Mouse (Mus musculus): Measurements from ENCODE around the gene Fgd6. TPM values are rescaled to one million over a fixed set of nuclear protein-coding genes. Genes with fewer than 3 reads are reported as not detected.

Gene Fgd6
- polyA plus RNA-seq, 1 experiment from 2014 or later = 3.6 TPM

DNA sequence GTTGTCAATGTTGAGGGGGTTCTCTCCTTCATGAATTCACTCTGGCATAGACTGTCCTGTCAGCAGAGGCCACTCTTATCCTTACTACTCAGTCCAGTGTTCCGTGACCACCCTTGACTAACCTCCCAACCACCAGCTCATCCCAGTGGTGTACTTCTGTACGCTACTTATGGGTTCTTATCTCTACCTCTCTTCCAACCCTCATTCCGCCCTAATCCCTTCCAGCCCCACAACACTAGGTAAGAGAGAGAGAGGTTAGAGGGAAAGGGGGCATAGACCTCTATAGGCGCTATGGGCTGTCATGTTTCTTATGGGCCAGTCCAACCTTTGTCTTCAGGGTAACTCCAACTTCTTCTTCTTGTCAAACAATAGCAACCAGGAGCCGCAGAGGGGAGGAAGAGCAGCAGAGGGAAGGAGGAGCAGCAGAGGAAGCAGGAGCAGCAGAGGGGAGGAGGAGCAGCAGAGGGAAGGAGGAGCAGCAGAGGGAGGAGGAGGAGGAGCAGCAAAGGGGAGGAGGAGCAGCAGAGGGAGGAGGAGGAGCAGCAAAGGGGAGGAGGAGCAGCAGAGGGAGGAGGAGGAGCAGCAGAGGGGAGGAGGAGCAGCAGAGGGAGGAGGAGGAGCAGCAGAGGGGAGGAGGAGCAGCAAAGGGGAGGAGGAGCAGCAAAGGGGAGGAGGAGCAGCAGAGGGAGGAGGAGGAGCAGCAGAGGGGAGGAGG, 125.4 kb downstream of the Fgd6 start:
- Histone ChIP-seq H3K4me3 (no peak overlapping the region), H3K4me1 (no peaks in the 10 kb centered on the region), H3K27me3 (ENCODE audit: poor library complexity, severe bottlenecking) (no peaks in the 10 kb centered on the region), H3K9me3 (no peaks in the 10 kb centered on the region), H3K36me3 (replicated peaks) (peaks cover 89% of the 10 kb centered on the region), H3K27ac (no peak overlapping the region)
- 91% methylated on average over 5 of the region's 5 CpGs for WGBS
- DNase-seq (ENCODE audit: extremely low spot score, low spot score) = no peak

DNA sequence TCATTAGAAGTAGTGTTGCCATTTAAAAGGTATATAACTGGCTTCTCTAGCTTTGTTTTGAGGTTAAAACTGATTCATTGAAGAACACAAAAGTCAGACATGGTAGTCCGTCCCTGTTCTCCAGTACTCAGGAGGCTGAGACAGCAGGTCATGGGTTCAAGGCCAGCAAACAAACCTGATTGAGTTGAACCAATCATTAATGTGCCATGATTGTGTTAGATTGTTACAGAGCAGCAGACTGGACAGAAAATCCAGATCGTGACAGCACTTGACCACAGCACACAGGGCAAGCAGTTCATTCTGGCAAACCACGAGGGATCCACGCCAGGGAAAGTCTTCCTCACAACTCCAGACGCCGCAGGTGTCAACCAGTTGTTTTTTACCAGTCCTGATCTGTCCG, 126.2 kb downstream of the Fgd6 start:
- Histone ChIP-seq H3K4me3 (no peak overlapping the region), H3K9me3 (no peaks in the 10 kb centered on the region), H3K4me1 (no peaks in the 10 kb centered on the region), H3K27me3 (ENCODE audit: poor library complexity, severe bottlenecking) (no peaks in the 10 kb centered on the region), H3K36me3 (replicated peaks) (peaks cover 90% of the 10 kb centered on the region), H3K27ac (no peak overlapping the region)
- WGBS = 95% methylated on average over 7 of the region's 7 CpGs
- DNase-seq (ENCODE audit: extremely low spot score, low spot score) = no peak

DNA sequence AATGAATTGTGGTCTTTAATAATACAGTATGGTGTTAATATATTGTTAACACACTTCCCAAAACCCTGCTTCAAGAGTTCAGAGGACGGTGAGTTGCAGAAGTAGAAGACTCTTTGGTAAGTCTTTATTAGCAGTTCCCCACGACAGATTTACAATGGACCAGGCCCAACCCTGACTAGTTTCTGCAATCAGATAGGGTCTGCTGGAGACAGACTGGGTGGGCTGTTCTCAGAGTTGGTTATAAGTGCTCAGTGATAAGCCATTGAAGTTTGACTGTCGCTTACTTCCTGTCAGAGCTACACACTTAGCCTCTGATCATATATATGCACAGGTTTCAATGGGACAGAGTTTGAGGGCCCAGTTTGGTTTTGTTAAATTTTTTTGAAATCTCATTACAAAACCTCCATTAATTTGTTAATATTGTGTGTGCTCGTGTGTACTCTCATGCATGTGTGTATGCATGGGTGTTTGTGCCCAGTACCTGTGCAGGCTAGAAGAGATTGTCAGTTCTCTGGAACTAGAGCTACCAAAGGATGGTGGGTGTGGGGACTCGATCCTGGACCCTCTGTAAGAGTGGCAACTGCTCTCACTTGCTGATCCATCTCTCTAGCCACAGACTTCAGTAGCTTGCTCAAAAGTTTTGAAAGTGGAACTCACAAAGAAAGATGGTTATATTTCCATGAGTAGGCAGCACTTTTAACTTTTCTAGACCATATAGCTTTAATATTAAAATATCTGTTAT, 128.5 kb downstream of the Fgd6 start:
- Histone ChIP-seq H3K4me1 (no peaks in the 10 kb centered on the region), H3K9me3 (no peaks in the 10 kb centered on the region), H3K27ac (no peak overlapping the region), H3K36me3 (replicated peaks) (peaks cover 90% of the 10 kb centered on the region), H3K4me3 (no peak overlapping the region), H3K27me3 (ENCODE audit: poor library complexity, severe bottlenecking) (no peaks in the 10 kb centered on the region)
- WGBS = 89% methylated on average over 5 of the region's 5 CpGs
- DNase-seq (ENCODE audit: extremely low spot score, low spot score) = no peak

DNA sequence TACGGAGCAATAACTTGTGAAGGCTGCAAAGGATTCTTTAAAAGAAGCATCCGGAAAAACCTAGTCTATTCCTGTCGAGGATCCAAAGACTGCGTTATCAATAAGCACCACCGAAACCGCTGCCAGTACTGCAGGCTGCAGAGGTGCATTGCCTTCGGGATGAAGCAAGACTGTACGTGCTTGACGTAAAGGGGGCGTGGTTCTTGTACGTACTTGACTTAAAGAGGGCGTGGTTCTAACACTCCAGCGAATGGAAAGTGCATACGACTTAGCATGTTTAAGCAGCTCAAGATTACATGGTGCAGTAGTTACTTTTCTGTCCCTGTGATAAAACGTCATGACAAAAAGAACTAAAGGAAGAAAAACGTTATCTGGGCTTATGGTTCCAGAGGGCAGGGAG, 129.6 kb downstream of the Fgd6 start:
- Histone ChIP-seq H3K4me1 (no peaks in the 10 kb centered on the region), H3K9me3 (peaks cover 6% of the 10 kb centered on the region), H3K36me3 (replicated peaks) (peaks cover 90% of the 10 kb centered on the region), H3K4me3 (no peak overlapping the region), H3K27me3 (ENCODE audit: poor library complexity, severe bottlenecking) (no peaks in the 10 kb centered on the region), H3K27ac (no peak overlapping the region)
- 93% methylated on average over 16 of the region's 16 CpGs for WGBS
- no peak for DNase-seq (ENCODE audit: extremely low spot score, low spot score)

DNA sequence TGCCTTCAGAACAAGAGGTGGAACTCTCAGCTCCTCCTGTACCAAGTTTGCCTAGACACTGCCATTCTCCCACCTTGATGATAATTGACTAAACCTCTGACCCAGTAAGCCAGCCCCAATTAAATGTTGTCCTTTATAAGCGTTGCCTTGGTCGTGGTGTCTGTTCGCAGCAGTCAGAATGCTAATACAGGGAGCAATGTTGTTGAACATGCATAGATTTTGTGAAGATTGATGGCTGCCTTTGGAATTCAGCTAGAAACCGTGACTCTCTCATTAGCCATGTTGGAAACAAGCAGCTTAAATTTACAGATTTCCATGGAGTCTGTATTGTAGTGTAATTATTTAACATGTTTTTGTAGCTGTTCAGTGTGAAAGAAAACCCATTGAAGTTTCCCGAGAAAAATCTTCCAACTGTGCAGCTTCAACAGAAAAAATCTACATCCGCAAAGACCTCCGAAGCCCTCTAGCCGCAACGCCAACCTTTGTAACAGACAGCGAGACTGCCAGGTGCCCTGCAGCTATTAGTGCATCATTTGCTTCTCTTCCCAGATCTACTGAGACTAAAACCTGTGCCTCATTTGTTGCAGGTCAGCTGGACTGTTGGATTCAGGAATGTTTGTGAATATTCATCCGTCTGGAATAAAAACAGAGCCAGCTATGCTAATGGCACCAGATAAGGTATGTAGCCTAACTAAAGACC, 131.4 kb downstream of the Fgd6 start:
- peaks cover 91% of the 10 kb centered on the region for H3K36me3 ChIP-seq (replicated peaks)

DNA sequence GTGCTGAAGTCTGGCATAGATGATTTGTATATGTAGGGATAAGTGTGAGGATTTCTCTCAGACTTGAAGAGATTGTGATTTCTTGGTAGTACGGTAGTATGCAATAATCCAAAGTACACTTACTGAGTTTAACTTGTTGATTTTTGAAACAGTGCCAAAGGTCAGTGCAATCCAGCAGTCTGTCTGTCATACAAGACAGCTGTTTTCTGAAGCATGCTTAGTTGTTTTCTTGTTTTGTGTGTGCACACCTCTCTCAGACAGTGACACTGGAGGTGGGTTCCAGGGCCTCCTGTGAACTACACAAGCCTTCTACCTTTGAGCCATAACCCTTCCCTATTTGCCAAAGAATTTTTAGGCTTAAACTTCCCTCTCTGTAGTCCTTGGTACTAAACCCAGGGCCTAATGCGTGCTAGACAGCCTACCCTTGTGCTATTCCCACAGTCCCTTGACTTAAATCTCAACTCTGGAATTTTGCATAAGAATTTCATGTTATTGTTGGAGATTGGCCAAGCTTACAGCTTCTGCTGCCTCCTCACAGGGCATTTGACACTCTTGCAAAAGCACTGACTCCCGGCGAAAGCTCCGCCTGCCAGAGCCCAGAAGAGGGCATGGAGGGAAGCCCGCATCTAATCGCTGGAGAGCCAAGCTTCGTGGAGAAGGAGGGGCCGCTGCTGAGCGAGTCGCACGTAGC, 135.8 kb downstream of the Fgd6 start:
- DNase-seq (ENCODE audit: extremely low spot score, low spot score) = no peak
- H3K4me3 ChIP-seq = no peak overlapping the region
- 0 out of 2 replicates have a peak overlapping the region, but pooled peaks have one; percentile 48 for H3K27ac ChIP-seq
- peaks cover 25% of the 10 kb centered on the region for H3K4me1 ChIP-seq
- peaks cover 6% of the 10 kb centered on the region for H3K9me3 ChIP-seq
- no peaks in the 10 kb centered on the region for H3K27me3 ChIP-seq (ENCODE audit: poor library complexity, severe bottlenecking)
- H3K36me3 ChIP-seq (replicated peaks) = peaks cover 98% of the 10 kb centered on the region
- 62% methylated on average over 12 of the region's 12 CpGs for WGBS

More for the DNA sequence above, 131.4 kb downstream of the Fgd6 start:
- WGBS = 91% methylated on average over 11 of the region's 11 CpGs
- H3K4me1 ChIP-seq = peaks cover 10% of the 10 kb centered on the region
- no peak overlapping the region for H3K27ac ChIP-seq
- no peaks in the 10 kb centered on the region for H3K27me3 ChIP-seq (ENCODE audit: poor library complexity, severe bottlenecking)
- no peak for DNase-seq (ENCODE audit: extremely low spot score, low spot score)
- no peak overlapping the region for H3K4me3 ChIP-seq
- H3K9me3 ChIP-seq = peaks cover 6% of the 10 kb centered on the region

DNA sequence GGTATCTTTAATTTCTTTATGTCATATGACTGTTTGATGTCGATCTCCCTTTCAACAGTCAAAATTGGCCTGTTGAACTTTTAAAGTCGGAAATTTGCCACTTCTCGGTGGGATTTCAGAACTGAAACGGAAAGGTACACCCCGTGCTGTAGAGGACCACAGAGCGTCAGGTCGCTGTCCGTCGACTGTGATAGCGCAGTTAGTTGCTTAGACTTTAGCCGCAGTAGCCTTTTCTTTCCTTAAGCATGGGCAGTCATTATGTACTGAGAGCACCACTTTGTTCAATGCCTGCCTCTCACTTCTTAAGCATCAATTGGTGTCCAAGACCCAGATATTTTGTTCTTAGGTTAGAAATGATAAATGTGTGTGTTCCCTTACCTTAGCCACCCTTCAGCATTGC, 136.3 kb downstream of the Fgd6 start:
- H3K4me3 ChIP-seq = no peak overlapping the region; the same call in 1 of the 2 replicates
- H3K27ac ChIP-seq = 0 out of 2 replicates have a peak overlapping the region, but pooled peaks have one; percentile 48
- 65% methylated on average over 11 of the region's 11 CpGs for WGBS
- peaks cover 95% of the 10 kb centered on the region for H3K36me3 ChIP-seq (replicated peaks)
- no peaks in the 10 kb centered on the region for H3K27me3 ChIP-seq (ENCODE audit: poor library complexity, severe bottlenecking)
- H3K9me3 ChIP-seq = peaks cover 6% of the 10 kb centered on the region
- H3K4me1 ChIP-seq = peaks cover 25% of the 10 kb centered on the region
- DNase-seq (ENCODE audit: extremely low spot score, low spot score) = no peak

DNA sequence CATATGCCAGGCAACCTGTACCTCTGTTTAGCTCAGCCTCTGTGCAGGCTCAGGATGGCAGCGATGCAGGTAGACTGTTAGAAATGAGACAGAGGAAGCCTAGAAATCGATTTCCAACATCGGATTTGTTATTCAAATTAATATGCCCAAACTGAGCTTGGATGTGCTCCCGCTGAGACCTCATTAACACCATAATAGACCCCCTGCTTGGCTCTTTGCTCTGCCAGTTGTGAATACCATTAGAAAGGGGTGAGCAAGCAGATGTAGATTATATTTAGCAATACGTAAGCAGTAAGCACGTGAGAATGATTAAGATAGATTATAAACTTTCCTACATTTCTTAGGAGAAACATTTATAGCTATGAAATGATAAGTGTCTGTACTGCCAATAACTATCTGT, 136.9 kb downstream of the Fgd6 start:
- WGBS = 43% methylated on average over 6 of the region's 6 CpGs
- peaks cover 6% of the 10 kb centered on the region for H3K9me3 ChIP-seq
- DNase-seq (ENCODE audit: extremely low spot score, low spot score) = no peak
- H3K27ac ChIP-seq = 0 out of 2 replicates have a peak overlapping the region, but pooled peaks have one; percentile 33
- peaks cover 25% of the 10 kb centered on the region for H3K4me1 ChIP-seq
- peaks cover 90% of the 10 kb centered on the region for H3K36me3 ChIP-seq (replicated peaks)
- H3K27me3 ChIP-seq (ENCODE audit: poor library complexity, severe bottlenecking) = no peaks in the 10 kb centered on the region
- H3K4me3 ChIP-seq = no peak overlapping the region

DNA sequence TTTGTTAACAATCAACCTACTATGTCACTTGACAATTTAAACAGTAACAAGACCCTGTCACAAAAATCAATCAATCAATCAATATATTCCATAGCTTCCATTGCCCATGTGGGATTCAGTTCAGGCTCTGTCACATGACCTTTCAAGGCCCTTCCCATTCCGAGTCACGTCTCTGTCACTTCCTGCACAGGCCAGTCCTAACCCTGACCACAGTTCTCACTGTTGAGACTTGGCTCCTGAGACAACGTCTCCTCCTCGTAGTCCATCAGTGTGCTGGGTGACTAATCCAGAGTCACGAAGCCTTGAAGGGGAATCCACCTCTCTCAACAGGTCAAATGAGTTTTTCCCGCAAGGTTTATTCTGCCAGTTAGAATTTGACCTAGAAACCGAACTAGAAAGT, 138.9 kb downstream of the Fgd6 start:
- Histone ChIP-seq H3K9me3 (peaks cover 6% of the 10 kb centered on the region), H3K4me1 (peaks cover 25% of the 10 kb centered on the region), H3K27me3 (ENCODE audit: poor library complexity, severe bottlenecking) (no peaks in the 10 kb centered on the region), H3K36me3 (replicated peaks) (peaks cover 76% of the 10 kb centered on the region), H3K27ac (no peak overlapping the region), H3K4me3 (no peak overlapping the region)
- no peak for DNase-seq (ENCODE audit: extremely low spot score, low spot score)
- 90% methylated on average over 7 of the region's 7 CpGs for WGBS

DNA sequence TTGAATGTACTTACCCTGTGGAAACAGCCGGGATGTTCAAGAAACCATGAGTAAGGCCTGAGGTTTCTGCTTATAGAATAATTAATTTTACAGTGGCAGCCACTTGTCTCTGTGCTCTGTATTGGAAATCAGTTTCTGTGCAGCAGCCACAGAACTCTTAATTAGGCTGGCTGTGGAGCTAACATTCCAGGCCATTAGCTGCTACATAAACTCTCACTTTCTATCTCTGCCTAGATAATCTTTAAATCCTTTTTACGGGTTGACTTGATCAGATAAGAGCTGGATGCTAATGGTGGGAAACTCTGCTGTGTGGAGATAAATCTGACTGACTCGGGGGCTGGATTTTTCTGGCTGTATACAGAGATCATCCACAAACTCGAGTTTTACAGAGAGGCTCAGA, 147.4 kb downstream of the Fgd6 start:
- Histone ChIP-seq H3K36me3 (replicated peaks) (peaks cover 64% of the 10 kb centered on the region), H3K9me3 (no peaks in the 10 kb centered on the region), H3K27me3 (ENCODE audit: poor library complexity, severe bottlenecking) (no peaks in the 10 kb centered on the region), H3K4me3 (no peak overlapping the region), H3K4me1 (peaks cover 18% of the 10 kb centered on the region), H3K27ac (no peak overlapping the region)
- WGBS = 53% methylated on average over 4 of the region's 4 CpGs
- DNase-seq (ENCODE audit: extremely low spot score, low spot score) = no peak
